Mouse (Mus musculus) spleen, adult 12 weeks (tissue): ENCODE data around the gene Xkr7.
A peak's percentile ranks its signal among the peaks of the same experiment; 100 is the strongest.

Experiments
- DNase-seq: peaks from one replicate; pipeline ENCODE4 v3.0.0; 2022; ENCODE audit warnings: low spot score

Gene Xkr7

DNA sequence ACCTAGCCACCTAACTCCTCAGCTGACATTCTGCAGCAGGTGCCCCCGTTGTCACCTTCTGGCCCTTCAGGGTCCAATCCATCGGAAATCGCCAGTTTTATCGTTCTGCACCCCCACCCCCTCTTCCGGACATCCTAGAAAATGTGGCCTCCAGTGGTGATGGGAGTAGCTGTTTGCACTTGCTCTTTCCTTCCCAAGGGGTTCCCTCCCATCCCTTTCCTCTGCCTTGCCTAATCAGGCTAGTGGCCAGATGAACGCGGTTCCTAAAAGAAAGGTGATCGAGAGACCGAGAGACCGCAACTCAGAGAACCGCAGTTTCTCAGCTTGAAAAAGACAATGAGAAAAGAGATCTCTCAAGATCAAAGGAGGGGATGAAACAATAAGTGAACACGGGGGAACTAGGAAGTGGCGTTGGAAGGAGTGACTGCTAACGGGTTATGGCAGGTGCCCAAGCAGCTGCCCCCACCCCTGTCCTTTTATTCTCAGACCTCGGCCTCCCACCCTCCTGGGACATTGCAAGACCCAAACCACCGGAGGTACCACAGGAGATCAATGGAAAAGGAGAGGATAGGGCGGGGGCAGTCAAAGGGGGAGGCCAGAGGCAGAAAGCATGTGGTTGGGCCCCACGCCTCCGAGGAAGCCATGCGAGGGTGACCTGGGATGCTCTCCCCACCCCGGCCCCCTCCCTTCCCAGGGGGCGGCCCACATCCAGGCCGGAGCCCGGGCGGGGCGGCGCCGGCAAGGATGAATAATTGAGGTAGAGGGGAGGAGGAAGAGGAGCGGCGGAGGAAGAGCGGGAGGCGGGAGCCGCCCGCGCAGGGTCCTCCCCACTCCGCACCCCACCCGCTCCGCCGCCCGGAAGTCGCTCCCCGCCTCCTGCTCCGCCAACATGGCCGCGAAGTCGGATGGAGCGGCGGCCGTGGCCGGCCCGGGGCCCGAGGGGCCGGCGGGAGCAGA lies at the start of gene Xkr7:
TSS of gene Xkr7 (plus strand) at position 727 of the 957 bp plus-strand sequence.
- no peak for DNase-seq

DNA sequence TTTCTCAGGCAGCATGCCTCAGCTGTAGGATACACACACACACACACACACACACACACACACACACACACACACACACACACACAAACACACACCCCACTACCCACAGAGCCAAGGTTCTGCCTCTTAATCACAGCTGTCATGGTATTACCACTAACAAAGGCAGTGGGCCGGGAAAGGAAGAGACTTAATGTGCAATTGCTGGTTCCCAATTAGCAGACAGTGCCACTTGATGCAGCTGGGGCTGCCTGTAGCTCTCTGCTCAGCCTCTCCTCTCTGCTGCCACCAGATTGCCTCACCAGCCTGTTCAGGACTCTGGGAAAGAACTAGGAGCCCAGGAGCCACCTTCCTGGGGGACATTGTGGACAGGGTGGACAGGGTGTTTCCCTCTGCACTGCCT lies 46.1 kb upstream of the Xkr7 start:
- no peak for DNase-seq

DNA sequence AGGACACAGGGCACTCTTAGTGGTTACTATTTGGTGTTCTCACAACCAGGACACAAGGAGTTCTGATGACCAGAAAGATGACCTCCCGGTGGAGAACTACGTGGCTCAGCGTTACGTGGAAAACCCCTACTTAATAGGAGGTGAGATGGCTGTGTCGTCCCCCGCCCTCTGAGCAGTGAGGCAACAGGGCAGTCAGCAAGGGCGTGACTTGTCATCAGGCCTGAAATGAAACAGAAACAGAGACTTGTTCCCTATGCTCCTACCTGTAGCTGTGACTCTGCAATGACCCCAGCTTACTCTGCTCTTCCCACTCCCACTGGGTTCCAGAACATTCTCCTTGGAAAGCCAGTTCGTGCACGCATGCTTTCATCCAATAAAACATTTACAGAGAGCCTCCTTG lies 40.1 kb upstream of the Xkr7 start:
- DNase-seq, result no peak

DNA sequence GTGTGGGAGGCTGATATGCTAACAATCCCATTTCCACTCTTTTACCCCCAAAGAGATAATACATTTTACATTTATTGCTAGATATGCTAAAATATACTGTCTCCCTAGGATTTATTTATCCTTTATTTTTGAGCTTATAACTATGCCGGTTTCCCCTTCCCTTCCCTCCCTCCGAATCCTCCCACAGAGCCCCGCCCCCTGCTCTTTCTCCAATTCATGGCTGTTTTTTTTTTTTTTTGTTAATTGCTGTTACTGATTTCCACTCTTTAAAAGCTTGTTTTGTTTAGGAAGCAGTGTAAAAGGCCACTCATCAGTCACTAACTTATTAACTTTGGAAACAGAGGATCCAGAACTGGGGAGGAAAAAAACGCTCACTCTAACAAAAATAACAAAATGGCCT lies 34.6 kb upstream of the Xkr7 start:
- DNase-seq, result no peak

DNA sequence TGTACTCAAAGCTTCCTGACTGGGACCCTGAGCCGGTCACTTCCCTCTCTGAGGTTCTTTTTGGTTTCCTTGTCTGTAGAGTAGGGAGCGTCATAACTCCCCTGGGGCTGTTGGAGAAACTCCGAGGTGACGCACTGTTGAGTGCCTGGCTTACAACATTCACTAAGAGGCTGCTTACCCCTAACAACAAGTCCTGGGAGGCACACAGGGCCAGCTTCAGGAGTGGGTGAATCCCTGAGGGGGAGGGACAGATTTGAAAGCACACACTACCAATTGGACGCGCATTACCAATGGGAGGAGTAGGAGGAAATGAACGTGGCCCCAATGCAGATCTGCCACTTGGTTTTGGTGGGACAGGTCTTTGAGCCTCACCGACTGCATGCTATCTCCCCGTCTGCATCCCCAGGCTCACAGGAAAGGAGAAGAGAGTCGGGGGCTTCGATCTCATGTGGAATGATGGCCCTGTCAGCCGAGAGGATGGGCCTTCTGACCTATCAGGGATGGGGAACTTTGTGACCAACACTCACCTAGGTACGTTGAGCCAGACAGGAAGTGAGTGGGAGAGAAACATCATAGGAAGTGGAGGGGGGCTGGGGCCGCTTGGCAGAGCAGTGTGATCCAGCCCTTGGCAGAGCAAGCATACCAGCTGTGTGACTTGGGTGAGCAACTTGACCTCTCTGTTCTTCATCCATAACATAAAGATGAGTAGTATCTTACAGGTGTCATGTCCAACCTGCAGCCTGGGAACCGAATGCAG lies 29.0 kb upstream of the Xkr7 start:
- DNase-seq, result no peak

DNA sequence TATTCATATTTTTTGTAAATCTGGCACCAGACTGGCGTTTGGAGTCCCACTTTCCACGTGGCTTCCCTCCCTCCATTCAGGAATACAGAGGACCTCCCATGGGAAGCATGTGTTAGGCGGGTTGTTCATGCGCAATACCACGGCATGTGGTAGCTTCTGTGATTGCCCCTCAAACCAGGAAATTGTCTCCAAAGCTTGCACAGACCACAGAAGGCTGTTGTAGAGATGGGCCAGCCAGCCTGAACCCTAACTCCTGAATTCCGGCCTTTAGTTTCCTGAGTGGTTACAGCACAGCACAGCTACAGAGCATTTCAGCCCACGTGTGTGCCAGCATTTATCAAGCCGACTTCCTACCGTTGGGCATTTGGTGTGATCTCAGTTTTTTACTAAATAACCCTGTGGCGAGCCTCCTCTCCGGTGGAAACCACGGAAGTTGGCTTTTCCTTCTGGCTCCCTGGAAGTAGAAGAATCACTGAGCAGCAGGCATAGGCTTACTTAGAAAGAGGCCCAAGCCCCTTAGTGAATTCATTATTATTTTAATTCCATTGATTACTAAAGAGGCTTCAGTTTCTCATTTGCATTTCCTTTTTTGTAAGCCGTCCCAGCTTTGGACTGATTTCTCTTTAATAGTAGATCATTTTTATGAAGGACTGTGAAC lies 27.8 kb upstream of the Xkr7 start:
- DNase-seq, result no peak

DNA sequence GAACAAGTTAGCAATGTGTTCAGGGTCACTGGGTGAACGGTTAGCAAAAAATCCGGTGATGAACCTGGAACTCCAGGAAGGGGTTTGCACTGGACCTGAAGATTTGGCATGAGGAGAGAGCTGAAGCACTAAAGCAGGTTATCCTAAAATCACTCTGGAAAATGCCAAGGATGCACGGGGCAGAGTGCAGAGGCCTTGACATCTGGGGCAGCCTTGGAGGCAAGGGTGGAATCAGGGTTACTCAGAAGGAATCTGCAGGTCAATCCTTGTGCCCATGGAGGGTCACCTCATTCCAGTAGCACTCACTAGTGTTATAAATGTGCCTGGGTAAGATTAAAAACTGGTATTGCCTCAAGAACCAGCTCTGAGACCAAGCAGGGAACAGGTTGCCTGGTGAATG lies 25.7 kb upstream of the Xkr7 start:
- DNase-seq, result no peak

DNA sequence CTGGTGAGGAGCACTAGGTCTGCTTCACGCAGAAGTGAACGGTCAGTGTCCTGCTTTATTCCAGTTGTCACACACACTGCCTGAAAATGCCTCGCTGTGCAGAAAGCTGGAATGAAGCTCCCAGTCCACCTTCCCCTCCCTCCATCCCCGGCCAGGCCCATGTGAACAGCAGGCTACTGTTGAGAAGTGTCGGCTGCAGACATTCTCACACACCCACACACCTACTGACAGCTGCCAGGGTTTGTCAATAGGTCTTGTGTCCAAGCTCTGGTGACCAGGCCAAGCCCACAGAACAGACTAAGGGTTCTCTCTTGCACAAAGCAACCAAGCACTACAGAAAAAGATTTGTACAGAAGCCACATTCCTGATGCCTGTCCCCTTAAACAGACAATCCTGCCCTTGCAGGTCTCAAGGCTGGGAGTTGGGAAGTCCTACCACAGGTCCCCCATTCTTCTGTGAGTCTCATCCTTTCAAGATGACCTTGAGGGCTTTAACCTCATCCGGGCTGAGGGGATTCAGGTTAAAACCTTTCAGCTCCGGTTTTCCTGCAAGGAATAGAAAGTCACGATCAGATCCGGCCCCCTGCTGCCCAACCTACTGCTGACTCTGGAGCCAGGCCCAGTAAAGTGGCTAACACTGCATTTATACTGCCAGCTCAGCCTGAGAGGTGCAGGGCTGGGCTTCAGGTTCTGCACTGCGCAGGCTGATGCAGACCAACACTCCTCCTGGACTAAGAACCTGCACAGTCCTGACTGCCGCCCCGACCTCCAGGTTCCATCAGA lies 22.3 kb upstream of the Xkr7 start:
- no peak for DNase-seq

DNA sequence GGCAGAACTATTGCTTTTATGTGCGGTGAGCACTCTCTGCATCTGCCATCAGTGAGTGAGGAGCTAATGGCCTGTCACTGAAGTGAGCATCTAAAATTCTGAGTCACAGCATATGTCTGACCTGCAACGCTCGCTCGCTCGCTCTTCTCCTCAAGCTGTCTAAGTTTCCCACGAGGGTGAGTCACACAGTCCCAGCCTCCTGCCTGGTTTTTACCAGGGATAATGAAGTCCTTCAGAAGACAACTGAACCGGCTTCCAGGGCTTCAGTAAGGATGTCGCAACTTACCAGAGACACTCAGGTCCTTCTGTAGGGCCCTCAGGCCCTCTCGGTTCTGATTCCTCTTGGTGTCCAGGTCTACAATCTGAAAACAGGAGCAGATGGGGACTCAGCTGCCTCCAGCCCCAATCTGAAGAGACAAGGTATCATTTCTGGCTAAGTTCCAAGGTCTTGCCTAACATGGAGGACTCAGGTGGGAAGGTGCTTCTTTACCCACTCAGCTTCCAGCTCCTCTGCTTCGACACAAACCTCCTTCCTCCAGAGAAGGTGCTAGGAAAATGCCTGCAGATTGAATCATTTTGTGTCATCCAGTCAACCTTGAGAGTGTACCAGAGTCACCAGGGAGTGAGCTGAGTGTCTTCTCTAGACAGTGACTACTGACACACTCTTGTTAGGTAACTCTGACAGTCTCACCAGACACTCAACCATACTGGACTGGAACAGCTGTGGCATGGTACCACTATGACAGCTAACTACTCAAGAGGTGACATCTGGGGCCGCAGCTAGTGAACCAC lies 17.7 kb upstream of the Xkr7 start:
- no peak for DNase-seq

DNA sequence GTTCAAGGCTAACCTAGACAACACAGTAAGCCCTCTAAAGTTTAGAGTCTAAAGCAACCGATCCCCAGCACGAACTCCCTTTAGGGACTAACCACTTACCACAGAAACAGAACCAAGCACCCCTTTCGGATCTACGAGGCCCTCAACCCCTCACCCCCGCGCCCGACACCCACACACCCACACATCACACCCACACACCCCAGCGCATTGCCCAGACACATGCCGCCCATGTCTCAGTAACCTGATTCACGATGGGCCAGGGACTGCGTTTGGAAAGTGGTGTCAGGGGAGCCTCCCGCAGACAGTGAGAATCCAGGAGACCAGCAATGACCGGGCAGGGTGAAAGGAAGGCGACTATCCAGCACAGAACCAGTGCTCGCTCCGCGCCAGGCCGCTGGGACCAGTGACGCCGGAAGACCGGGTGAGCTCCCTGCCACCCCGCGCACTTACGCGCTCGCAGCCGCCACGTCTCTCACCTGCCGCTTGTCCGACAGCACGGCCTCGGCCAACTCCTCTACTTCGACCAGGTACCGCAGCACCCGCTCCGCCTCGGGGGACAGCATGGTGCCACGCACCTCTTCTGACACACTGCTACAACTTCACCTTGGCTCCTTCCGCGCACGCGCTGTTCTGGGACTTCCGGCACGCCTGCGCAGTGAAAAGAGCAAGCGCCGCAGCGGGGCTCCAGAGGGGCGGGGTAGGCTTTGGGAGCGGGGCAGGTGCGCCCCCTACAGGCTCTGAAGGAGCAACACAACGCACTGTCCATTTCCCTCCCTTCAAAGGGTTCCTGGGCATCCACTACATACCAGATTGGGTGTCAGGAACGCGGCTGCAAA lies 16.7 kb upstream of the Xkr7 start, which contains the start of gene Pdrg1:
TSS of gene Pdrg1 (minus strand) at position 670 of the 836 bp plus-strand sequence.
- peak; percentile 85 for DNase-seq

DNA sequence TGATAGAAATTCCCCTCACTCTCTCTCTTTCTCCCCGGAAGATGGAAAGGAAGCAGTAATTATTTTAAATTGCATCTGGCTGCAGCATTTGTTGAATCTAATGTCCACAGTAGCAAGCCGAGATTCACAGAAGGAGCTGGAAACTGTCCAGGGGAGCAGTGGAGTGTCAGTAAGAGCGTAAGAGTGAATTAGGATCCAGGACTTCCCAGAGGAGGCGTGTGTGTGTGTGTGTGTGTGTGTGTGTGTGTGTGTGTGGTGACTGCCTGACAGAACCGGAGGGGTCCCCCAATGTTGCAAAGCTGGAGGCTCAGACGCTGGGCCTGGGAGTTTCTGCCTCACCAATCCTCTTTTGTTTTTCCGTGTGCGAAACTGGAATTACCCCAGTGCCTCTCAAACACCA lies 15.8 kb upstream of the Xkr7 start:
- no peak for DNase-seq

DNA sequence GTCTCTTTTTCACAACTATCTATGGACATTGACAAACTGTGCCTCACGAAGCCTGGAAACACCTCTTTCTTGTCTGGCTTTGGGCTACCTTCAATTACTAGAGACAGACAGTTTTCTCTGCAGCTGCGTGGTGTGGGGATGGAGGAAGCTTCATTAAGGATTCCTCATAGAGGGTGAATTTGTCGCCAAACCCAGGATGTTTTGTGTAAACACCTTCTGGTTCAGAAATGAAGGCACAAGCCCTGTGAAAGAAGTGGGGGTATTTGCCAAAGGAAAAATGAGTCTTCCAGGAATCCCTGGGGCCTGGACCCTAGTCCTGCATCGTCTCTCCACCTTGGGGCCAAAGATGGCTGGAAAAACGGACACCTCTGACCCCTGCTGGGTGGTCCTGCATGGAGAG lies 14.9 kb upstream of the Xkr7 start:
- DNase-seq, result no peak

DNA sequence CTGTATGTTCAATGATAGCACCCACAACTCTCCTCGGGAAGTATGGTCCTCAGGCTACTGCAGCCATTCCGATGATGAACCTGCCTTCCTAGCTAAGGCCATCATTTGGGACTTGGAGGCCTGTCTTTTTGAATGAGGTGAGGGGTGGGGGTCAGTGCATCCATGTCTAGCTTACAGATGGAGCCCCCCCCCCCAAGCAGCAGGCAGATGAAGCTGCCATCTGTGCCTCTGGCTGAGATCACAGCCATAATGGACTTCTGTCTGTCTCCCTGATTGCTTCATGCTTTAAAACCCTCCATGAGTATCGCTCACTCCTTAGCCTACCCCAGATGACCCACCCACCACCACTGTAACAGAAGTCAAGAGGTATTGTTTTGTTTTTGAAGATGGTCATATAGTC lies 12.3 kb upstream of the Xkr7 start:
- no peak for DNase-seq

DNA sequence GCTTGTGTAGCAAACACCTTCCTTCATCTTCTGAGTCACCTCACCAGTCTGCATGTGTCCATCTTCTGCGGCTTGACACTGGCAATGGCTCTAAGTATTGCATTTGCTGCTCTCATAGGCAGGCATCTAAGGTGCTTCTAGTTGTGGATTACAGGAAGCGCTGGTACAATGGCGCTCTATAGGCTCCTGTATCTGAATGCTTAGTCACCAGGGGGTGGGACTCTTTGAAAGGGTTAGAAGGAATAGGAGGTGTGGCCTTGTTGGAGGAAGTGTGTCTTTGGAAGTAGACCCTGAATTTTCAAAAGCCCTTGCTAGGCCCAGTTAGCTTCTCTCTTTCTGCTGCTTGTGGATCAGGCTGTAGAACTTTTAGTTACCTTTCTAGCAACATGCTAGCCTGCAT lies 10.5 kb upstream of the Xkr7 start:
- no peak for DNase-seq

DNA sequence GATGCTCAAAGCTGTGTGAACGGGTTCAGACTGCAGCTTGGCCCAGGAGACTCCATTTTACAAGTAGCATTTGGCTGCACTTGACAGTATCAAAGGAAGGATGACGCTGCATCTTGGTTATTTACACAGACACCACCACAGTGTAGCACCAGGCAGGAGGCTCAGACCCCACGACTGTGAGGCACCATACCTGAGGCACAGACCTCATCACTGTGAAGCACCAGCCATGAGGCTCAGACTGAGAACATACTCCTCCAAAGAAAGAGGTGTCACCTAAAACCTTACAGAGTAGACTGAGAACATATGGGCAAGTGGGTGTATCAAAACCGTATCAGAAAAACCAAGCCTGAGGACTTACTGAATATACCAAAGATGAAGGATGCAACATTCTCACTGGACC lies 8.8 kb upstream of the Xkr7 start:
- no peak for DNase-seq

DNA sequence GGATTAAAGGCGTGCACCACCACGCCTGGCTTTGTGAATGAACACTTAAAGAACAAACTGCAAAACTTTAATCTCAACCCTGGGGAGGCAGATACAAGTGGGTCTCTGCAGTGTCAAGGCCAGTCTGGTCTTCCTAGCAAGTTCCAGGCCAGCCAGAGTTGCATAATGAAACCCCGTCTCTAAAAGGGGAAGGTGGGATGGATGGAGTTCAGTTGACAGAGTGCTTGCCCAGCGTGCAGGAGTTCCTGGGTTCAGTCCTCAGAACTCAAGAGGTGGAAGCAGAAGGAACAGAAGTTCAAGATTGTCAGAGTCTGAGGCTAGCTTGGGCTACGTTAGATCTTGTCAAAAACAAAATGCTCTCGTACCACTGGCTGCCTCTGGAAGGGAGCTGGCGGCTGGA lies 5.6 kb upstream of the Xkr7 start:
- no peak for DNase-seq

DNA sequence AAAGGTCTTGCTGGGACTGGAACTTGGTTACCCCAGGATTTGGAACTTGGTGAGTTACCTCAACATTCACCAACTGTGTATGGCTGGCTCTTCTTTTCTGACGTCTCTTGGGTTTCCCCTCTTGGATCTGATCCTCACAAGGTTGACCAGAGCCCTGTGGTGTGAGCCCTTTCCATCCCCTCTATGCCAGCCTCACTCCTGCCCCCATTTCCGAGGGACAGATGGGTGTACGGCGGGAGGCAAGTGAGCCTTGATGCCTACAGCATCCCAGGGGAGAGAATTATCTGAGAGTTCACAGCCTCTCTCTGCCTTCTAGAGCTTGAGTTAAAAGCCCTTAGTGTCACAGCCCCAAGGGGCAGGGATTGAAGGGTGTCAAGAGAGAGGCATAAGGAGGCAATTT lies 4.2 kb upstream of the Xkr7 start:
- no peak for DNase-seq

DNA sequence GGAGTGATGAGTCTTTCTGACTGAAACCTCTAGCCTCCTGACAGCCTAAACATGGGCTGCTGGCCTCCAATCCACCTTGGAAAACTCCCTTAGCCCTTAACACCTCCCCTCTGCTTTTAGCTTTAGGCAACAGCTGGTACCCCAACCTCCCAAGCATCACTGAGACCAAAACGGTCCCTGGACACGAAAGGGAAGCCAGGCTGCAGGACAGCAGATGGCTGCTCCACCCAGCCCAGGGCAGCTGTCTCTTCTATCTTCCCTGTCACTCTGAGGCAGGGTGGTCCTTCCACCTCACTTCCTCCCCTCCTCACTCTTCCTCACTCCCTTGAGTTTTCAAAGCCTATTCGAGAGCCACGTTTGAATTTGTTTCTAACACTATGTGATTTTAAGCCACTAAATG lies 1.2 kb upstream of the Xkr7 start:
- DNase-seq, result no peak

DNA sequence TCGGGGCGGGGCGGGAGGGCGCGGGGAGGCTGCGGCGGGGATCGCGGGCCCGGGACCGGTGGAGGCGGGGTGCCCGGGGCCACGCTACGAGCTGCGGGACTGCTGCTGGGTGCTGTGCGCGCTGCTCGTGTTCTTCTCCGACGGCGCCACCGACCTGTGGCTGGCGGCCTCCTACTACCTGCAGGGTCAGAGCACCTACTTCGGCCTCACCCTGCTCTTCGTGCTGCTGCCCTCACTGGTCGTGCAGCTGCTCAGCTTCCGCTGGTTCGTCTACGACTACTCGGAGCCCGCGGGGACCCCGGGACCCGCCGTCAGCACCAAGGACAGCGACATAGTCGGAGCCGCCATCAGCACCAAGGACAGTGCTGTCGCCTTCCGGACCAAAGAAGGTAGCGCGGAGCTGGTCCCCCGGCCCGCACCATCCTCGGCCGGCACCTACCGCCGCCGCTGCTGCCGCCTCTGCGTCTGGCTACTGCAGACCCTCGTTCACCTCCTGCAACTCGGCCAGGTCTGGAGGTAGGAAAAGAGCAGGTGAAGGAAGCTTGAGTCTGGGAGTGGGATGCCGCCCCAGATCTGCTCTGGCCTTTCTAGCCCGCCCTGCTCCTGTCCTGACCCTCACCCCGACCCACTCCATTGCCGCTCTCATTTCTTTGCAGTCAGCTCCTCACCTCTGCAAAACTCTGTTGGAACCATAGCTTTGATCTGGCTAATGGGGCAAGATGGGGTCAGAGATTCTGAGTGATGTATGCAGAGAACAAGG lies 611 bp downstream of the Xkr7 start:
- DNase-seq, result peak; percentile 48
